Mouse (Mus musculus): ENCODE measurements around the gene Vmn1r220. TPM values are rescaled to one million over a fixed set of nuclear protein-coding genes. Genes with fewer than 3 reads are reported as not detected.
A peak's percentile ranks its signal among the peaks of the same experiment; 100 is the strongest.
"Not testable (repeated sequence)": the region's sequence is repeated elsewhere in the genome, so short reads cannot be mapped to it uniquely, and the experiment has no call there.

Vmn1r220 gene
- not detected in 2 replicates for polyA plus RNA-seq (2012; rRNA removed)

- no peak for DNase-seq (ENCODE audit: low read depth)
- no peak for TF ChIP-seq CTCF (IDR thresholded peaks at IDR 0.05; ENCODE audit: borderline replicate concordance, extremely low read depth, insufficient read depth, insufficient read length)
These were observed at the start of gene Vmn1r220 for GRCm38 (mm10) chr13:23187875-23188274. Vmn1r220 (minus strand) TSS chr13:23187975.

- not testable (repeated sequence) for DNase-seq (ENCODE audit: low read depth)
These were observed 48.1 kb upstream of the Vmn1r220 start, which contains the start of gene Vmn1r222 for GRCm38 (mm10) chr13:23235847-23236246. Vmn1r222 (minus strand) TSS chr13:23235947.

GRCm38 (mm10) chr13:23213827-23214226, 26.1 kb upstream of the Vmn1r220 start, which contains the start of gene Vmn1r221:
Vmn1r221 (plus strand) TSS chr13:23214127.
- not testable (repeated sequence) for DNase-seq (ENCODE audit: low read depth)

- DNase-seq (ENCODE audit: low read depth), result not testable (repeated sequence)
These were observed 16.1 kb upstream of the Vmn1r220 start for GRCm38 (mm10) chr13:23203885-23204284.

- not testable (repeated sequence) for DNase-seq (ENCODE audit: low read depth)
These were observed 21.3 kb downstream of the Vmn1r220 start for GRCm38 (mm10) chr13:23166471-23166870.

- no peak for DNase-seq (ENCODE audit: low read depth)
These were observed 28.8 kb downstream of the Vmn1r220 start, which contains the start of gene Vmn1r219 for GRCm38 (mm10) chr13:23159012-23159411. Vmn1r219 (plus strand) TSS chr13:23159312.

GRCm38 (mm10) chr13:23157848-23158247, 29.9 kb downstream of the Vmn1r220 start:
- TF ChIP-seq POLR2A (IDR thresholded peaks at IDR 0.05; ENCODE audit: borderline replicate concordance, extremely low read depth, insufficient read depth, insufficient read length, poor library complexity, severe bottlenecking), result no peak
- TF ChIP-seq CTCF (IDR thresholded peaks at IDR 0.05; ENCODE audit: borderline replicate concordance, extremely low read depth, insufficient read depth, insufficient read length), result no peak
- peak; percentile 65 for DNase-seq (ENCODE audit: low read depth)

More at GRCm38 (mm10) chr13:23159012-23159411, 28.8 kb downstream of the Vmn1r220 start, which contains the start of gene Vmn1r219:
- no peak for TF ChIP-seq POLR2A (IDR thresholded peaks at IDR 0.05; ENCODE audit: borderline replicate concordance, extremely low read depth, insufficient read depth, insufficient read length, poor library complexity, severe bottlenecking)
- TF ChIP-seq CTCF (IDR thresholded peaks at IDR 0.05; ENCODE audit: borderline replicate concordance, extremely low read depth, insufficient read depth, insufficient read length), result no peak

GRCm38 (mm10) chr13:23138880-23139279, 48.9 kb downstream of the Vmn1r220 start:
- DNase-seq (ENCODE audit: low read depth), result peak; percentile 80
- no peak for TF ChIP-seq POLR2A (IDR thresholded peaks at IDR 0.05; ENCODE audit: borderline replicate concordance, extremely low read depth, insufficient read depth, insufficient read length, poor library complexity, severe bottlenecking)
- TF ChIP-seq CTCF (IDR thresholded peaks at IDR 0.05; ENCODE audit: borderline replicate concordance, extremely low read depth, insufficient read depth, insufficient read length), result no peak

GRCm38 (mm10) chr13:23133501-23133900, 54.3 kb downstream of the Vmn1r220 start:
- no peak for DNase-seq (ENCODE audit: low read depth)
- TF ChIP-seq CTCF (IDR thresholded peaks at IDR 0.05; ENCODE audit: borderline replicate concordance, extremely low read depth, insufficient read depth, insufficient read length) (no peak), POLR2A (IDR thresholded peaks at IDR 0.05; ENCODE audit: borderline replicate concordance, extremely low read depth, insufficient read depth, insufficient read length, poor library complexity, severe bottlenecking) (no peak)

GRCm38 (mm10) chr13:23133099-23133498, 54.7 kb downstream of the Vmn1r220 start, which contains the start of gene Vmn1r218:
Vmn1r218 (plus strand) TSS chr13:23133155.
- TF ChIP-seq POLR2A (IDR thresholded peaks at IDR 0.05; ENCODE audit: borderline replicate concordance, extremely low read depth, insufficient read depth, insufficient read length, poor library complexity, severe bottlenecking) (no peak), CTCF (IDR thresholded peaks at IDR 0.05; ENCODE audit: borderline replicate concordance, extremely low read depth, insufficient read depth, insufficient read length) (no peak)
- DNase-seq (ENCODE audit: low read depth), result peak; percentile 1

Other genes starting within 250 kb of the Vmn1r220 start
- not detected in 2 replicates for gene Vmn1r213, start 180.3 kb downstream of the Vmn1r220 start, polyA plus RNA-seq (2012; rRNA removed)
- gene Vmn1r214, start 157.6 kb downstream of the Vmn1r220 start, polyA plus RNA-seq (2012; rRNA removed), result not detected in 2 replicates
- gene Vmn1r215, start 120.0 kb downstream of the Vmn1r220 start, polyA plus RNA-seq (2012; rRNA removed), result not detected in 2 replicates
- gene Vmn1r217, start 69.7 kb downstream of the Vmn1r220 start, polyA plus RNA-seq (2012; rRNA removed), result not detected in 2 replicates
- gene Vmn1r218, start 54.8 kb downstream of the Vmn1r220 start, polyA plus RNA-seq (2012; rRNA removed), result not detected in 2 replicates
- not detected in 2 replicates for gene Vmn1r219, start 28.7 kb downstream of the Vmn1r220 start, polyA plus RNA-seq (2012; rRNA removed)
- gene Vmn1r221, start 26.2 kb upstream of the Vmn1r220 start, polyA plus RNA-seq (2012; rRNA removed), result not detected in 2 replicates
- gene Vmn1r222, start 48.0 kb upstream of the Vmn1r220 start, polyA plus RNA-seq (2012; rRNA removed), result not detected in 2 replicates
- not detected in 2 replicates for gene Vmn1r223, start 59.2 kb upstream of the Vmn1r220 start, polyA plus RNA-seq (2012; rRNA removed)
- gene Zfp322a, start 181.2 kb upstream of the Vmn1r220 start, polyA plus RNA-seq (2012; rRNA removed), result 21.2 and 22.4 TPM in 2 replicates
- gene Abt1, start 235.9 kb upstream of the Vmn1r220 start, polyA plus RNA-seq (2012; rRNA removed), result 7.2 and 8.3 TPM in 2 replicates

Measured in brain, embryonic 14.5 days (tissue).